Mouse (Mus musculus) liver, embryonic 15.5 days (tissue): ENCODE measurements at regions not wholly inside any gene's neighbourhood (a gene's known extent, or its start where the extent isn't known, plus 50 kb on each side); places are given as distances from the start of the nearest gene placed in this dataset.

ENCODE experiments used
- ATAC-seq: fragments of 200-750 bp; cut with Nextera tagmentation; 2 replicates; pipeline ENCODE4 v1.8.0; 2017; ENCODE audit warnings: moderate number of reproducible peaks, mild to moderate bottlenecking, moderate library complexity; ENCODE audit not compliant: insufficient read depth
- H3K27ac ChIP-seq: fragments of 300-500 bp; sonication (generic); replicated peaks from 2 replicates; pipeline ENCODE4 v1.5.1; 2015; ENCODE audit warnings: mild to moderate bottlenecking, inconsistent platforms
- H3K27me3 ChIP-seq: fragments of 300-500 bp; sonication (generic); 2 replicates; pipeline ENCODE4 v1.6.1; 2015; ENCODE audit warnings: mild to moderate bottlenecking, inconsistent platforms
- H3K36me3 ChIP-seq: fragments of 300-500 bp; sonication (generic); replicated peaks from 2 replicates; pipeline ENCODE4 v1.6.1; 2015; ENCODE audit warnings: moderate library complexity, mild to moderate bottlenecking, inconsistent platforms
- H3K4me1 ChIP-seq: fragments of 300-500 bp; sonication (generic); replicated peaks from 2 replicates; pipeline ENCODE4 v1.6.1; 2015; ENCODE audit warnings: inconsistent platforms
- H3K4me2 ChIP-seq: fragments of 300-500 bp; sonication (generic); 2 replicates; pipeline ENCODE4 v1.6.1; 2015; ENCODE audit warnings: moderate library complexity, mild to moderate bottlenecking, inconsistent platforms
- H3K4me3 ChIP-seq: fragments of 300-500 bp; sonication (generic); replicated peaks from 2 replicates; pipeline ENCODE4 v1.5.1; 2015; ENCODE audit warnings: mild to moderate bottlenecking, inconsistent platforms
- H3K9ac ChIP-seq: fragments of 300-500 bp; sonication (generic); 2 replicates; pipeline ENCODE4 v1.6.1; 2015; ENCODE audit warnings: moderate library complexity, mild to moderate bottlenecking, inconsistent platforms
- H3K9me3 ChIP-seq: fragments of 300-500 bp; sonication (generic); replicated peaks from 2 replicates; pipeline ENCODE4 v1.6.1; 2016; ENCODE audit warnings: inconsistent platforms
- WGBS: fragments of 180-500 bp; shearing (Covaris S2); methylation state at CpG from one replicate; pipeline ENCODE4 v1.1.7; 2015; ENCODE audit warnings: mixed read lengths; ENCODE audit not compliant: insufficient replicate concordance; 5-methylcytosine and 5-hydroxymethylcytosine counted together

GRCm38 (mm10) chr5:133218801-133219200 lies 675.7 kb upstream of the Auts2 start:
- H3K27me3 ChIP-seq, result no peaks in the 10 kb centered on the region
- H3K4me2 ChIP-seq, result no peak overlapping the region
- no peak overlapping the region for H3K9ac ChIP-seq
- H3K27ac ChIP-seq, result no peak overlapping the region
- no peaks in the 10 kb centered on the region for H3K9me3 ChIP-seq
- ATAC-seq, result no peak
- H3K4me1 ChIP-seq, result no peaks in the 10 kb centered on the region
- WGBS, result 40% methylated on average over 3 of the region's 3 CpGs
- no peak overlapping the region for H3K4me3 ChIP-seq
- no peaks in the 10 kb centered on the region for H3K36me3 ChIP-seq

GRCm38 (mm10) chr5:133198546-133198945 lies 655.4 kb upstream of the Auts2 start:
- Histone ChIP-seq H3K9ac (no peak overlapping the region), H3K4me2 (no peak overlapping the region), H3K4me3 (no peak overlapping the region), H3K36me3 (no peaks in the 10 kb centered on the region), H3K4me1 (no peaks in the 10 kb centered on the region), H3K27me3 (no peaks in the 10 kb centered on the region), H3K27ac (no peak overlapping the region), H3K9me3 (no peaks in the 10 kb centered on the region)
- ATAC-seq, result no peak
- 34% methylated on average over 1 of the region's 1 CpGs for WGBS

- no peak overlapping the region for H3K4me2 ChIP-seq
- H3K9me3 ChIP-seq, result no peaks in the 10 kb centered on the region
- no peak overlapping the region for H3K4me3 ChIP-seq
- H3K27ac ChIP-seq, result no peak overlapping the region
- no peak for ATAC-seq
- 69% methylated on average over 8 of the region's 8 CpGs for WGBS
- H3K4me1 ChIP-seq, result no peaks in the 10 kb centered on the region
- no peaks in the 10 kb centered on the region for H3K36me3 ChIP-seq
- no peaks in the 10 kb centered on the region for H3K27me3 ChIP-seq
- no peak overlapping the region for H3K9ac ChIP-seq
Measured at GRCm38 (mm10) chr5:133189798-133190571, 646.8 kb upstream of the Auts2 start.

GRCm38 (mm10) chr5:133175636-133176035 lies 632.5 kb upstream of the Auts2 start:
- Histone ChIP-seq H3K4me3 (no peak overlapping the region), H3K9me3 (no peaks in the 10 kb centered on the region), H3K27ac (no peak overlapping the region), H3K36me3 (no peaks in the 10 kb centered on the region), H3K27me3 (no peaks in the 10 kb centered on the region), H3K4me1 (no peaks in the 10 kb centered on the region), H3K4me2 (no peak overlapping the region), H3K9ac (no peak overlapping the region)
- 58% methylated on average over 6 of the region's 6 CpGs for WGBS
- no peak for ATAC-seq

- 53% methylated on average over 6 of the region's 6 CpGs for WGBS
- Histone ChIP-seq H3K27me3 (no peaks in the 10 kb centered on the region), H3K4me2 (no peak overlapping the region), H3K9ac (no peak overlapping the region), H3K27ac (no peak overlapping the region), H3K36me3 (no peaks in the 10 kb centered on the region), H3K9me3 (no peaks in the 10 kb centered on the region), H3K4me1 (no peaks in the 10 kb centered on the region), H3K4me3 (no peak overlapping the region)
- ATAC-seq, result 0 out of 2 replicates have a peak, but pooled peaks have one; percentile 25
Measured at GRCm38 (mm10) chr5:133173155-133173723, 630.1 kb upstream of the Auts2 start.

- WGBS, result 57% methylated on average over 4 of the region's 4 CpGs
- Histone ChIP-seq H3K27me3 (no peaks in the 10 kb centered on the region), H3K4me1 (no peaks in the 10 kb centered on the region), H3K36me3 (no peaks in the 10 kb centered on the region), H3K4me3 (no peak overlapping the region), H3K9me3 (no peaks in the 10 kb centered on the region), H3K9ac (no peak overlapping the region), H3K27ac (no peak overlapping the region), H3K4me2 (no peak overlapping the region)
- ATAC-seq, result no peak
Measured at GRCm38 (mm10) chr5:133172686-133173085, 629.5 kb upstream of the Auts2 start.

- H3K4me2 ChIP-seq, result no peak overlapping the region
- H3K27ac ChIP-seq, result no peak overlapping the region
- H3K9me3 ChIP-seq, result no peaks in the 10 kb centered on the region
- no peak overlapping the region for H3K9ac ChIP-seq
- WGBS, result 45% methylated on average over 1 of the region's 1 CpGs
- no peaks in the 10 kb centered on the region for H3K36me3 ChIP-seq
- no peaks in the 10 kb centered on the region for H3K27me3 ChIP-seq
- no peak for ATAC-seq
- H3K4me3 ChIP-seq, result no peak overlapping the region
- no peaks in the 10 kb centered on the region for H3K4me1 ChIP-seq
Measured at GRCm38 (mm10) chr5:133171266-133171665, 628.1 kb upstream of the Auts2 start.

GRCm38 (mm10) chr5:133167576-133167975 lies 624.4 kb upstream of the Auts2 start:
- Histone ChIP-seq H3K27me3 (no peaks in the 10 kb centered on the region), H3K27ac (no peak overlapping the region)
- 46% methylated on average over 2 of the region's 2 CpGs for WGBS

GRCm38 (mm10) chr5:133167001-133167461 lies 623.9 kb upstream of the Auts2 start:
- Histone ChIP-seq H3K27me3 (no peaks in the 10 kb centered on the region), H3K9ac (no peak overlapping the region), H3K36me3 (no peaks in the 10 kb centered on the region), H3K4me3 (no peak overlapping the region), H3K9me3 (no peaks in the 10 kb centered on the region), H3K4me1 (no peaks in the 10 kb centered on the region), H3K27ac (no peak overlapping the region), H3K4me2 (no peak overlapping the region)
- WGBS, result 27% methylated on average over 5 of the region's 5 CpGs
- ATAC-seq, result no peak

More at GRCm38 (mm10) chr5:133167576-133167975, 624.4 kb upstream of the Auts2 start:
- H3K4me2 ChIP-seq, result no peak overlapping the region
- no peak overlapping the region for H3K4me3 ChIP-seq
- no peaks in the 10 kb centered on the region for H3K9me3 ChIP-seq
- H3K36me3 ChIP-seq, result no peaks in the 10 kb centered on the region
- no peak overlapping the region for H3K9ac ChIP-seq
- no peaks in the 10 kb centered on the region for H3K4me1 ChIP-seq
- no peak for ATAC-seq

GRCm38 (mm10) chr5:133156115-133156857 lies 613.1 kb upstream of the Auts2 start:
- 33% methylated on average over 5 of the region's 5 CpGs for WGBS
- H3K27ac ChIP-seq, result no peak overlapping the region
- H3K9me3 ChIP-seq, result no peaks in the 10 kb centered on the region
- H3K9ac ChIP-seq, result no peak overlapping the region
- H3K4me2 ChIP-seq, result no peak overlapping the region
- H3K27me3 ChIP-seq, result no peaks in the 10 kb centered on the region
- H3K4me1 ChIP-seq, result no peaks in the 10 kb centered on the region
- ATAC-seq, result no peak
- H3K36me3 ChIP-seq, result no peaks in the 10 kb centered on the region
- no peak overlapping the region for H3K4me3 ChIP-seq

GRCm38 (mm10) chr5:133145996-133146395 lies 602.9 kb upstream of the Auts2 start:
- Histone ChIP-seq H3K4me1 (no peaks in the 10 kb centered on the region), H3K9me3 (no peaks in the 10 kb centered on the region), H3K27me3 (no peaks in the 10 kb centered on the region), H3K4me2 (no peak overlapping the region), H3K9ac (no peak overlapping the region), H3K4me3 (no peak overlapping the region), H3K27ac (no peak overlapping the region), H3K36me3 (no peaks in the 10 kb centered on the region)
- no peak for ATAC-seq
